Mouse (Mus musculus): ENCODE results near the gene Flii. TPM values are rescaled to one million over a fixed set of nuclear protein-coding genes. Genes with fewer than 3 reads are reported as not detected.

Gene Flii
- polyA plus RNA-seq, 1 experiment from 2014 or later, result 51.1 TPM

DNA sequence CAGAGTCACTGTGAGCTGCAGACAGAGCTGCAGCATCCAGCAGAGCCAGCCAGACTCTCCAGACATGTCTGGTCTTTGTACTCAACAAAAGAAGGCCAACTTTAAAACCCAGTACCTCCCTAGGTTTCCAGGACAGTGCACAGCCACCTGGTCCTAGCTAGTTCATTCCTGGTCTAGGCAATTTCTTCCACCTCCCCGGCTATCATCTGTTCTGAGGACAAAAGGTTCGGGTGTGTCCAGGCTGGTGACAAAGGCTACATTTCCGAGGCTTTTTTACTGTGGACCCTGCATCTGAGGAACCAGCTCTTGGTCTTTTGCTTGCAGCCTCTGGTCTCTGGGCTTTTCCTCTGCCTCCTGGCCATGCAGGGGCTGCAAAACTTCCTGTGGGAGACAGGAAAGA, 13.3 kb upstream of the Flii start:
- H3K36me3 ChIP-seq (ENCODE audit: control insufficient read depth, insufficient read depth, low read length), result peaks cover 12% of the 10 kb centered on the region

DNA sequence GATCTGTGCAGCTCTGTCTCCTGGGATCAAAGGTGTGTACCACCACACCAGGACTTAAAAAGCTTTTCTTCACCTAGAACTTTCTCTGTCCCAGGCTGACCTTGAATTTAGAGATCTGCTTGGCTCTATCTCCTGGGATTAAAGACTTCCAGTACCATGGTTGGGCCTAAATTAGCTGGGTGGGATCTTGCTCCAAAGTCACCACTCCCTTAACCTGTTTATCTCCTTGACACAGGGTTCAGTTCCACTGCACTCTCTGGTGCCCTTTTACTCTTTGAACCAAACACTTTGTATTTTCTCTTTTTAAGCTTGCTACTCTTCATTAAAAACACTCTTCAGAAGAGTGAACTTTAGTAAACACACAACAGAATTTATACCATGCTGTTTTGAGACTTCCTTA, 10.4 kb upstream of the Flii start:
- no peaks in the 10 kb centered on the region for H3K4me1 ChIP-seq (replicated peaks; ENCODE audit: control insufficient read depth, insufficient read depth)
- peaks cover 5% of the 10 kb centered on the region for H3K36me3 ChIP-seq (ENCODE audit: control insufficient read depth, insufficient read depth, low read length)
- no peaks in the 10 kb centered on the region for H3K9me3 ChIP-seq (ENCODE audit: control insufficient read depth, low read length)
- no peak overlapping the region for H3K9ac ChIP-seq (ENCODE audit: low read length)
- no peak overlapping the region for H3K4me3 ChIP-seq (ENCODE audit: low read depth, low read length)
- DNase-seq (ENCODE audit: low spot score) (no peak), ATAC-seq (ENCODE audit: low FRiP score, low TSS enrichment) (no peak)
- TF ChIP-seq EP300 (optimal IDR thresholded peaks at IDR 0.05) (no peak), CTCF (IDR thresholded peaks at IDR 0.05; ENCODE audit: low read depth) (no peak)
- H3K27me3 ChIP-seq (ENCODE audit: control insufficient read depth, insufficient read depth, low read length), result no peaks in the 10 kb centered on the region
- H3K27ac ChIP-seq (replicated peaks), result no peak overlapping the region
- no peak overlapping the region for H3K4me2 ChIP-seq (replicated peaks; ENCODE audit: low read depth)

More for the DNA sequence above, 13.3 kb upstream of the Flii start:
- Histone ChIP-seq H3K27ac (replicated peaks) (no peak overlapping the region), H3K4me2 (replicated peaks; ENCODE audit: low read depth) (no peak overlapping the region), H3K4me3 (ENCODE audit: low read depth, low read length) (no peak overlapping the region), H3K9ac (ENCODE audit: low read length) (no peak overlapping the region), H3K27me3 (ENCODE audit: control insufficient read depth, insufficient read depth, low read length) (no peaks in the 10 kb centered on the region), H3K4me1 (replicated peaks; ENCODE audit: control insufficient read depth, insufficient read depth) (no peaks in the 10 kb centered on the region), H3K9me3 (ENCODE audit: control insufficient read depth, low read length) (no peaks in the 10 kb centered on the region)
- 56% methylated on average over 3 of the region's 3 CpGs for WGBS
- TF ChIP-seq EP300 (optimal IDR thresholded peaks at IDR 0.05) (no peak), CTCF (IDR thresholded peaks at IDR 0.05; ENCODE audit: low read depth) (no peak)
- DNase-seq (ENCODE audit: low spot score) (no peak), ATAC-seq (ENCODE audit: low FRiP score, low TSS enrichment) (no peak)

DNA sequence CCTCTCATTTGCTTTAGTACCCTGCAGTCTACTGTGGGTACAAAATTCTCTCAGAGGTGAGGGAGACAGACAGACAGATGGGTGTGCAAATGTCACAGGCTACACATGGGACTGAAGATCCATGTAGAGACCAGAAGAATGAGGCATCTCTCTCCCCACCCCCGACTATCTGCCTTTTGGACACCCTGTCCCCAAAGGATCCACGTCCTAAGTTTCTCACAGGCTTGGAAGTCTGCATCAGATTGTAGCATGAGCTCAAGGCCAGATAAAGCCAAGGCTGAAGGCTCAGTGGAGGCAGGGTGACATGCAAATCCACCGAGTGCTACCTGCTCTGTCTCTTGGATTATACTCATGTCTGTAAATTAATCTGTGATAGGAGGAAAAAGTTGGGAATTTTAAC, 9.4 kb upstream of the Flii start:
- no peak for TF ChIP-seq CTCF (IDR thresholded peaks at IDR 0.05; ENCODE audit: low read depth)
- no peak for TF ChIP-seq EP300 (optimal IDR thresholded peaks at IDR 0.05)
- no peak for ATAC-seq (ENCODE audit: low FRiP score, low TSS enrichment)
- WGBS, result 78% methylated on average over 3 of the region's 3 CpGs

DNA sequence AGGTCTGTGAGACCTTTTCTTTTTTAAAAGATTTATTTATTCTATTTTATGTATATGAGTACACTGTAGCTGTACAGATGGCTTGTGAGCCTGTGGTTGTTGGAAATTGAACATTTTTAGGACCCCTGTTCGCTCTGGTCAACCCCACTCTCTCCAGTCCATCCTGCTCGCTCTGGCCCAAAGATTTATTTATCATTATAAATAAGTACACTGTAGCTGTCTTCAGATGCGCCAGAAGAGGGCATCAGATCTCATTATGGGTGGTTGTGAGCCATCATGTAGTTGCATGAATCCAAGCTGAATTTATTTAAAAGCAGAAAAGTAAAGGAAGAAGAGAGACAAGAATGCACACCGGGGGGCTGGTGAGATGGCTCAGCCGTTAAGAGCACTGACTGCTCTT, 8.1 kb upstream of the Flii start:
- WGBS, result 74% methylated on average over 5 of the region's 5 CpGs
- TF ChIP-seq CTCF (IDR thresholded peaks at IDR 0.05; ENCODE audit: low read depth) (peak; percentile 44), EP300 (optimal IDR thresholded peaks at IDR 0.05) (no peak)
- no peaks in the 10 kb centered on the region for H3K27me3 ChIP-seq (ENCODE audit: control insufficient read depth, insufficient read depth, low read length)
- H3K4me3 ChIP-seq (ENCODE audit: low read depth, low read length), result no peak overlapping the region
- H3K9ac ChIP-seq (ENCODE audit: low read length), result no peak overlapping the region
- no peaks in the 10 kb centered on the region for H3K9me3 ChIP-seq (ENCODE audit: control insufficient read depth, low read length)
- ATAC-seq (ENCODE audit: low FRiP score, low TSS enrichment) (no peak), DNase-seq (ENCODE audit: low spot score) (no peak)
- no peaks in the 10 kb centered on the region for H3K4me1 ChIP-seq (replicated peaks; ENCODE audit: control insufficient read depth, insufficient read depth)
- H3K36me3 ChIP-seq (ENCODE audit: control insufficient read depth, insufficient read depth, low read length), result peaks cover 3% of the 10 kb centered on the region
- H3K27ac ChIP-seq (replicated peaks), result no peak overlapping the region
- no peak overlapping the region for H3K4me2 ChIP-seq (replicated peaks; ENCODE audit: low read depth)

More for the DNA sequence above, 9.4 kb upstream of the Flii start:
- peaks cover 6% of the 10 kb centered on the region for H3K36me3 ChIP-seq (ENCODE audit: control insufficient read depth, insufficient read depth, low read length)
- no peaks in the 10 kb centered on the region for H3K9me3 ChIP-seq (ENCODE audit: control insufficient read depth, low read length)
- no peaks in the 10 kb centered on the region for H3K4me1 ChIP-seq (replicated peaks; ENCODE audit: control insufficient read depth, insufficient read depth)
- no peak overlapping the region for H3K4me3 ChIP-seq (ENCODE audit: low read depth, low read length)
- H3K9ac ChIP-seq (ENCODE audit: low read length), result no peak overlapping the region
- no peaks in the 10 kb centered on the region for H3K27me3 ChIP-seq (ENCODE audit: control insufficient read depth, insufficient read depth, low read length)
- no peak overlapping the region for H3K4me2 ChIP-seq (replicated peaks; ENCODE audit: low read depth)
- no peak for DNase-seq (ENCODE audit: low spot score)
- no peak overlapping the region for H3K27ac ChIP-seq (replicated peaks)

DNA sequence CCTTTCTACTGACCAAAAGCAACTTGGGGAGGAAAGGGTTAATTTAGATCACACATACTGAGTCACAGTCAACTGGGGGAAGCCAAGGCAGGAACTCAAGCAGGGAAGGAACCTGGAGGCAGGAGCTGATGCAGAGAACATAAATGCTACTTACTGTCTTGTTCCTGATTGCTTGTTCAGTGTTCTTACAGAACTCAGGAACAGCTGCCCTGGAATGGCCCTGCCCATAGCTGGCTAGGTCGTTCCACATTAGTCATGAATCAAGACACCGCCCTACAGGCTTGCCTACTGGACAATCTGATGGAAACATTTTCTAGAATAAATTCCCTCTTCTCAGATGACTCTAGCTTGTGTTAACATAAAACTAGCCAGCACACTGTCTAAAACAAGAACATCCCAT, 7.1 kb upstream of the Flii start:
- H3K9me3 ChIP-seq (ENCODE audit: control insufficient read depth, low read length), result no peaks in the 10 kb centered on the region
- H3K36me3 ChIP-seq (ENCODE audit: control insufficient read depth, insufficient read depth, low read length), result peaks cover 3% of the 10 kb centered on the region
- ATAC-seq (ENCODE audit: low FRiP score, low TSS enrichment) (peak; percentile 83), DNase-seq (ENCODE audit: low spot score) (peak; percentile 59)
- H3K4me2 ChIP-seq (replicated peaks; ENCODE audit: low read depth), result no peak overlapping the region
- TF ChIP-seq CTCF (IDR thresholded peaks at IDR 0.05; ENCODE audit: low read depth), result no peak
- TF ChIP-seq EP300 (optimal IDR thresholded peaks at IDR 0.05), result no peak
- H3K27me3 ChIP-seq (ENCODE audit: control insufficient read depth, insufficient read depth, low read length), result no peaks in the 10 kb centered on the region
- no peak overlapping the region for H3K9ac ChIP-seq (ENCODE audit: low read length)
- peak overlapping the region; percentile 45 for H3K27ac ChIP-seq (replicated peaks)
- WGBS, result 47% methylated on average over 2 of the region's 2 CpGs
- no peak overlapping the region for H3K4me3 ChIP-seq (ENCODE audit: low read depth, low read length)
- no peaks in the 10 kb centered on the region; the same call in 1 of the 2 replicates for H3K4me1 ChIP-seq (replicated peaks; ENCODE audit: control insufficient read depth, insufficient read depth)

DNA sequence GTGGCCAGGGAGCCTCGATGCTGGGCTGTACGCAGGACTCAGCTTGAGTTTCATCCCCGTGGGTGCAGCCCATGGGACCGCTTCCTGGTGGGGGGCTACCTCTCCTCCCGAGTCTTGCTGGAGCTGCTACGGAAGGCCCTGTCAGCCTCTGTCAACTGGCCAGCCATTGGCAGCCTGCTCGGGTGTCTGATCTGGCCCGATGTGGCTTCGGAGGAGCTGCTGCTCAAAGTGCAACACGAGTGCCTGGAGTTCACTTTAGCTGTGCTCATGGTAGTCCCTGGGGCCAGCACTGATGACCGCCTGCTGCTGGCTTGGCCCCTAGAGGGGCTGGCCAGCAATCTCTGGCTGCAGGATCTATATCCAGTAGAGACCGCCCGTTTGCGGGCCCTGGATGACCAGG, 4.2 kb upstream of the Flii start:
- H3K4me1 ChIP-seq (replicated peaks; ENCODE audit: control insufficient read depth, insufficient read depth), result no peaks in the 10 kb centered on the region; the same call in 1 of the 2 replicates
- no peak for ATAC-seq (ENCODE audit: low FRiP score, low TSS enrichment)
- no peaks in the 10 kb centered on the region for H3K27me3 ChIP-seq (ENCODE audit: control insufficient read depth, insufficient read depth, low read length)
- H3K9ac ChIP-seq (ENCODE audit: low read length), result no peak overlapping the region
- peaks cover 3% of the 10 kb centered on the region; the same call in 1 of the 2 replicates for H3K36me3 ChIP-seq (ENCODE audit: control insufficient read depth, insufficient read depth, low read length)
- 92% methylated on average over 14 of the region's 14 CpGs for WGBS
- DNase-seq (ENCODE audit: low spot score), result no peak
- no peak overlapping the region for H3K27ac ChIP-seq (replicated peaks)
- no peaks in the 10 kb centered on the region for H3K9me3 ChIP-seq (ENCODE audit: control insufficient read depth, low read length)
- H3K4me2 ChIP-seq (replicated peaks; ENCODE audit: low read depth), result no peak overlapping the region
- TF ChIP-seq CTCF (IDR thresholded peaks at IDR 0.05; ENCODE audit: low read depth), result no peak
- no peak for TF ChIP-seq EP300 (optimal IDR thresholded peaks at IDR 0.05)
- H3K4me3 ChIP-seq (ENCODE audit: low read depth, low read length), result no peak overlapping the region
